Mouse (Mus musculus) hindbrain, embryonic 13.5 days (tissue): ENCODE results near the gene Spdye4a. TPM values are rescaled to one million over a fixed set of nuclear protein-coding genes. Genes with fewer than 3 reads are reported as not detected.
"Not testable (repeated sequence)": the region's sequence is repeated elsewhere in the genome, so short reads cannot be mapped to it uniquely, and the experiment has no call there.

Source experiments
- ATAC-seq: fragments of 200-750 bp; cut with Nextera tagmentation; 2 replicates; pipeline ENCODE4 v1.8.0; 2017; ENCODE audit warnings: moderate TSS enrichment; ENCODE audit not compliant: low FRiP score
- H3K27ac ChIP-seq: fragments of 300-500 bp; sonication (generic); 2 replicates; pipeline ENCODE4 v1.5.1; 2015; ENCODE audit warnings: inconsistent platforms, mild to moderate bottlenecking, moderate library complexity
- H3K27me3 ChIP-seq: fragments of 300-500 bp; sonication (generic); 2 replicates; pipeline ENCODE4 v1.6.1; 2015; ENCODE audit warnings: mild to moderate bottlenecking, inconsistent platforms
- H3K36me3 ChIP-seq: fragments of 300-500 bp; sonication (generic); 2 replicates; pipeline ENCODE4 v1.6.1; 2015; ENCODE audit warnings: mild to moderate bottlenecking, inconsistent platforms
- H3K4me1 ChIP-seq: fragments of 300-500 bp; sonication (generic); replicated peaks from 2 replicates; pipeline ENCODE4 v1.6.1; 2015; ENCODE audit warnings: inconsistent platforms
- H3K4me2 ChIP-seq: fragments of 300-500 bp; sonication (generic); 2 replicates; pipeline ENCODE4 v1.6.1; 2015; ENCODE audit warnings: inconsistent platforms, mild to moderate bottlenecking, moderate library complexity
- H3K4me3 ChIP-seq: fragments of 300-500 bp; sonication (generic); 2 replicates; pipeline ENCODE4 v1.5.1; 2015; ENCODE audit warnings: mild to moderate bottlenecking, inconsistent platforms
- H3K9ac ChIP-seq: fragments of 300-500 bp; sonication (generic); 2 replicates; pipeline ENCODE4 v1.6.1; 2015; ENCODE audit warnings: mild to moderate bottlenecking, inconsistent platforms
- H3K9me3 ChIP-seq: fragments of 300-500 bp; sonication (generic); 2 replicates; pipeline ENCODE4 v1.6.1; 2016; ENCODE audit warnings: inconsistent platforms
- WGBS: fragments of 180-500 bp; shearing (Covaris S2); methylation state at CpG from one replicate; pipeline ENCODE4 v1.1.7; 2015; 5-methylcytosine and 5-hydroxymethylcytosine counted together
- polyA plus RNA-seq: library from polyadenylated mRNA; unstranded; fragments of >200 nt; fragmentation: Nextera tagmentation; extraction: Ambion mirVana; gene quantifications from 2 replicates; pipeline ENCODE4 v1.2.1, GENCODE M21; 2015

The Spdye4a gene
- polyA plus RNA-seq, 1 experiment from 2014 or later = not detected

DNA sequence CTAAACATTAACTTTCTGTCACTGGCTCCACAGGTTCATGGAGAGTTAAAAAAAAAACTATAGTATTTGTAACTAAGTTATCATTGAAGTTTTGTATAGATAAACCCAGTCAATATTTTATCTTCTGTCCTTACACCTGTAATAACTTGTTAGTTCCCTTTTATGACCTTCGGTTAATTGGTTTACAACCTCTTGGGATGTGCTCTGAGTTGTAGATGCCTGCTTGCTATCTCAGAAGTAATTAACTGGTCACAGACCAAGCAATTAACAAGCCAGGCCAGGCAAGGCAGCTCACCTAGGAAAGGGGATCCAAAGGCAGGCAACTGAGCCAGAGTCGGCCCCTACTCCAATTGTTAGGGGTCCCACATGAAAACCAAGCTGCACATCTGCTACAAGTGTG is 12.9 kb downstream of the Spdye4a start:
- 91% methylated on average over 2 of the region's 2 CpGs for WGBS
- Histone ChIP-seq H3K4me1 (no peaks in the 10 kb centered on the region), H3K36me3 (no peaks in the 10 kb centered on the region), H3K4me2 (no peak overlapping the region), H3K9ac (no peak overlapping the region), H3K27ac (no peak overlapping the region), H3K4me3 (no peak overlapping the region), H3K9me3 (peaks cover 1% of the 10 kb centered on the region), H3K27me3 (no peaks in the 10 kb centered on the region)
- ATAC-seq = no peak

- 71% methylated on average over 3 of the region's 3 CpGs for WGBS
- peaks cover 5% of the 10 kb centered on the region for H3K9me3 ChIP-seq
- H3K36me3 ChIP-seq = no peaks in the 10 kb centered on the region
- no peaks in the 10 kb centered on the region for H3K27me3 ChIP-seq
- no peak overlapping the region for H3K9ac ChIP-seq
- H3K27ac ChIP-seq = no peak overlapping the region
- no peak for ATAC-seq
- H3K4me2 ChIP-seq = no peak overlapping the region
- no peak overlapping the region for H3K4me3 ChIP-seq
- H3K4me1 ChIP-seq = no peaks in the 10 kb centered on the region
Measured at GRCm38 (mm10) chr5:143205015-143205414, 21.7 kb downstream of the Spdye4a start.

DNA sequence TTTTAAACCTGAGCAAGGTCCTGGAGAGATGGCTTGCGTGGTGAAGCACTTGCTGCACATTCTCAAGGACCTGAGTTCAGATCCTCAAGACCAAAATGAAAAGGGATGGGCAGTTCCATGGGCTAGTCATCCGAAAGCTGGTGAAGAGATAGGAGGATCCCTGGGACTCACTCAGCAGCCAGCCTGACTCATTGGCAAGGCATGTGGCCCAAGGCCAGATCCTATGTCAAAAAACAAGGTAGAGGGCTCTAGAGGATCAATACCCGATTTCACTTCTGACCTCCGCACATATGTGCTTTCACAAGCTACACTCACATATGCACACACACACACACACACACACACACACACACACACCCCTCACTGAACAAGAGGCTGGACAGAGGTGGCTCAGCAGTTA is 30.2 kb downstream of the Spdye4a start:
- no peak for ATAC-seq
- no peaks in the 10 kb centered on the region for H3K36me3 ChIP-seq

GRCm38 (mm10) chr5:143195166-143195565 is 31.5 kb downstream of the Spdye4a start:
- H3K4me3 ChIP-seq = no peak overlapping the region
- no peaks in the 10 kb centered on the region; the same call in 1 of the 2 replicates for H3K27me3 ChIP-seq
- 79% methylated on average over 2 of the region's 2 CpGs for WGBS
- no peak overlapping the region for H3K4me2 ChIP-seq
- H3K36me3 ChIP-seq = no peaks in the 10 kb centered on the region
- H3K9ac ChIP-seq = no peak overlapping the region
- no peak for ATAC-seq
- no peaks in the 10 kb centered on the region for H3K4me1 ChIP-seq
- H3K27ac ChIP-seq = no peak overlapping the region
- H3K9me3 ChIP-seq = no peaks in the 10 kb centered on the region

More for the DNA sequence above, 30.2 kb downstream of the Spdye4a start:
- no peak overlapping the region for H3K9ac ChIP-seq
- H3K27me3 ChIP-seq = no peaks in the 10 kb centered on the region; the same call in 1 of the 2 replicates
- H3K4me3 ChIP-seq = no peak overlapping the region
- H3K27ac ChIP-seq = no peak overlapping the region
- H3K9me3 ChIP-seq = no peaks in the 10 kb centered on the region
- no peaks in the 10 kb centered on the region for H3K4me1 ChIP-seq
- WGBS = 83% methylated on average over 4 of the region's 4 CpGs
- no peak overlapping the region for H3K4me2 ChIP-seq

DNA sequence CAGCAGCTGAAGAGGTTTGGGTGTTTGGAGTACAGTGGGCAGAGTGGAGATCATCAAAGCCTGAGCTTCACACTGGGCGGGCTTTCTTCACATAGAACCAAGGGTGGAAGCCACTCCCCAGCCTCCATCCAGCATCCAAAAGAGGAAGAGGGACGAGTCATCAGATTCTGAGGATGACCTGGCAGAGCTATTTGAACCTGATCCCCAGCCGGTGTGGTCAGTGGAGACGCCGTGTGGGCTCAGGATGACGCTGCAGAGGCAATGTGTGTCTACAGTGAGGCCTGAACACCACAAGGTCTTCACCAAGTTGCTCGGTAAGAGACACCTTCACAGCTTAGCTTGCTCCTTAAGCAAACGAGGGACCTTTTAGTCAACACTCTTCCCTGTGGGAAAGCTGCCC is 31.9 kb downstream of the Spdye4a start:
- H3K27me3 ChIP-seq, H3K9me3 ChIP-seq, ATAC-seq, H3K36me3 ChIP-seq, H3K4me3 ChIP-seq, H3K27ac ChIP-seq, H3K4me2 ChIP-seq, H3K4me1 ChIP-seq, H3K9ac ChIP-seq: not testable (repeated sequence)
- 80% methylated on average over 8 of the region's 8 CpGs for WGBS

- Histone ChIP-seq H3K4me3 (no peak overlapping the region), H3K27ac (no peak overlapping the region), H3K9ac (no peak overlapping the region), H3K9me3 (no peaks in the 10 kb centered on the region), H3K4me2 (no peak overlapping the region), H3K27me3 (no peaks in the 10 kb centered on the region; the same call in 1 of the 2 replicates), H3K36me3 (no peaks in the 10 kb centered on the region), H3K4me1 (no peaks in the 10 kb centered on the region)
- no peak for ATAC-seq
- 90% methylated on average over 8 of the region's 8 CpGs for WGBS
Measured at GRCm38 (mm10) chr5:143192806-143193205, 33.9 kb downstream of the Spdye4a start.

DNA sequence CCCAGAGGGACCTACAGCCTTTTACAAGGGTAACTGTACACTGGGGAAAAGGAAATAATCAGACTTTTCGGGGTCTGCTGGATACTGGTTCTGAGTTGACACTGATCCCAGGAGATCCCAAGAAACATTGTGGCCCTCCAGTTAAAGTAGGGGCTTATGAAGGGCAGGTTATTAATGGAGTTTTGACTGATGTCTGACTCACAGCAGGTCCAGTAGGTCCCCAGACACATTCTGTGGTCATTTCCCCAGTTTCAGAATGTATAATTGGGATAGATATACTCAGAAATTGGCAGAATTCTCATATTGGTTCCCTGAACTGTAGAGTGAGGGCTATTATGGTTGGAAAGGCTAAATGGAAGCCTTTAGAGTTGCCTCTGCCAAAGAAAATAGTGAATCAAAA is 38.7 kb downstream of the Spdye4a start:
- not testable (repeated sequence) for H3K4me3 ChIP-seq, H3K36me3 ChIP-seq, H3K27me3 ChIP-seq, H3K9me3 ChIP-seq, H3K27ac ChIP-seq, ATAC-seq, H3K4me1 ChIP-seq, H3K4me2 ChIP-seq, H3K9ac ChIP-seq
- WGBS = 95% methylated on average over 1 of the region's 1 CpGs

DNA sequence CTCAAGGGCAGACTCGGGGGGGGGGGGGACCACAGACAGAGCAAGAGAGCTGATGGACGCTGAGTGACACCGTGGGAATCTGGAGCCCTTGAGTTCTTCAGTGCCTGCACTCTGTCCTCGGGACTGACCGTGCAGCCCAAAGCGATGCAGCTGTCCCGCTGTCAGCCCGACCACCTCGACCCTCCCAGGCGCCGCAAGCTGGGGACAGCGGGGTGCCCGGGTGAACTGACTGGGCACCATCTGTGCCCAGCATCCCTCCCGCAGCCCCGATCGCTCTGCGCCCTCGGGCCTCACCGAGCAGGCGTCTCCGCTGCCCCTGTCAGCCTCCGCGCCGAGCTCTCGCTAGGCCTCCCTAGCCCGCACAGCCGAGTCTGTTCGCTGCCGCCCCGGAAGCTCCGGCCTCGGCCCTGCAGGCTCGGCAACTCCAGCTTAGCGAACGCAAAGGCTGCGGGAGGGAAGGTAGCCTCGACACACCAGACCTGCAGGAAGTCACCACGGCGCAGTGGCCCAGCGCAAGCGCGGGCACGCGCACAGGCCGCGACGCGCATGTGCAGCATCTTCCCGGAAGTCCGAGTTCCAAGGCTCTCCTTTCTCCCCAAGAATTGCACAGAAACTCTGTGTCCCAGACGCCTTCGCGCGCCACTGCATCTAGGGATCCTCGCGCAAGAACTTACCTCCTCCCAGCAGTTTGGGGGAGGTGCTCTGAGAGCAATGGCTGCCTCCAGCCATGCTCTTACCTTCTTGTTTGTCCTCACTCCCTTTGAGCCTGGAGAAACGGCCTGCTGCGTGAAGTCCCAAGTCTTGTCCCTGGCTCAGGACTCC is 46.2 kb downstream of the Spdye4a start, which contains the start of the genes Rbak and Spdye4b:
Gene Rbak, minus strand, starts transcription at position 521 of the 822 bp plus-strand sequence.
Gene Spdye4b, plus strand, starts transcription at position 763 of the 822 bp plus-strand sequence.
- peak within 1 kb of the TSS; percentile 86 for H3K4me2 ChIP-seq
- peak within 1 kb of the TSS; percentile 97 for H3K9ac ChIP-seq
- peaks cover 5% of the 10 kb centered on the region; the same call in 1 of the 2 replicates for H3K9me3 ChIP-seq
- no peaks in the 10 kb centered on the region; the same call in 1 of the 2 replicates for H3K27me3 ChIP-seq
- peaks cover 30% of the 10 kb centered on the region for H3K36me3 ChIP-seq
- under 1% methylated on average over 58 of the region's 58 CpGs for WGBS
- H3K4me3 ChIP-seq = peak within 1 kb of the TSS; percentile 90
- ATAC-seq = peak; percentile 98
- H3K27ac ChIP-seq = peak within 1 kb of the TSS; percentile 93
- peaks cover 16% of the 10 kb centered on the region for H3K4me1 ChIP-seq

GRCm38 (mm10) chr5:143179179-143179578 is 47.5 kb downstream of the Spdye4a start:
- Histone ChIP-seq H3K9me3 (peaks cover 5% of the 10 kb centered on the region; the same call in 1 of the 2 replicates), H3K27me3 (no peaks in the 10 kb centered on the region), H3K4me3 (peak overlapping the region; percentile 90; the same call in 1 of the 2 replicates), H3K36me3 (peaks cover 43% of the 10 kb centered on the region), H3K4me1 (peaks cover 16% of the 10 kb centered on the region), H3K4me2 (peak overlapping the region; percentile 86), H3K27ac (no peak overlapping the region), H3K9ac (peak overlapping the region; percentile 97)
- no peak for ATAC-seq
- WGBS = 41% methylated on average over 6 of the region's 6 CpGs

DNA sequence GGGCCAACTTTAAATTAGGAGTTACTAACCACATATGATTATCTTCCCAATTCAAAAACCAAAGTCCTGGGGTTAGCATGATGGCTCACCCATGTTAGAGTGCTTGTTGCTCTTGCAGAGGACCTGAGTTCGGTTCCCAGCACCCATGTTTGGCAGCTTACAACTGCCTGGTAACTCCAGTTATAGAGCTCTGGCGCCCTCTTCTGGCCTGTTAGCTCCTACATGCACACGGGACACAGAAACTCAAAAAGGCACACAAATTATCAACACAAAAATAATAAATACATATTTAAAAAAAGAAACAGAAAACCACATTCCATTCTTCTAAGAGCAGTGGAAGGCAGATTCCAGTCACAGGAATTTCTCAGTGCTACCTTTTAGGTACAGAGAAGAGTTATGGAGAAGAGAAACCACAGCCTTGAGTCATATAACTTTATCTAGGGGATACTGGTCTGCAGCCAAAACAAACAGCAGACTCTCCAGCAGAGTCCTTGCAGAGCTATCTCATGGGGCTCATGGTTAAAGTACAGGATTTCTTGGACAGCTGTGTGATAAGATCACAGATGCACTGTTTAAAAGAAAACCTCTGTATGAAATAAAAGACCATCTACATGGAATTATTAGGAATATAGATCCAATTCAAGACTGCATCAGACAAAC is 49.0 kb downstream of the Spdye4a start:
- H3K27ac ChIP-seq = no peak overlapping the region
- H3K4me1 ChIP-seq = peaks cover 16% of the 10 kb centered on the region

DNA sequence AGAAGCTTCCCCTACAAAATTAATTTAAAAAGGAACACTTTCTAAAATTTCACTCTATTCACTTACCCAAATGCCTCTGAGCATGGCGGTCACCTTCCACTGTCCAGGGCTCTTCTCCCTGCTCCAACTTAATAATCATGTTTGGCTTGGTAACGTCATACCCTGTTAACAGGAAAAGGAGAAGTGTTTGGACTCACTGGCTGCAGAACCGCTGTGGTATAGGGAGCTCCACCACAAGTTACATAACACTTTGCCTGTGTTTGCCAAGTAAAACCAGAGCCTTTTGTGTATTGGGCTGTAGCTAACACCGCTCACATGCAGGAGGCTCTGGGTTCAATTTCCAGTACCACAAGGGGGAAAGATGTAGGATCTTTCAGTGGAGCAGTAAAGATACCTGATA is 50.7 kb downstream of the Spdye4a start:
- 97% methylated on average over 4 of the region's 4 CpGs for WGBS

More for the DNA sequence above, 49.0 kb downstream of the Spdye4a start:
- ATAC-seq = no peak
- Histone ChIP-seq H3K9me3 (peaks cover 5% of the 10 kb centered on the region; the same call in 1 of the 2 replicates), H3K36me3 (peaks cover 58% of the 10 kb centered on the region), H3K4me2 (no peak overlapping the region), H3K9ac (no peak overlapping the region), H3K4me3 (no peak overlapping the region), H3K27me3 (no peaks in the 10 kb centered on the region)
- WGBS = 90% methylated on average over 3 of the region's 3 CpGs

More for the DNA sequence above, 50.7 kb downstream of the Spdye4a start:
- no peak overlapping the region for H3K4me2 ChIP-seq
- no peak overlapping the region for H3K9ac ChIP-seq
- H3K36me3 ChIP-seq = peaks cover 75% of the 10 kb centered on the region
- H3K27ac ChIP-seq = no peak overlapping the region
- peaks cover 5% of the 10 kb centered on the region; the same call in 1 of the 2 replicates for H3K9me3 ChIP-seq
- H3K4me3 ChIP-seq = no peak overlapping the region
- H3K4me1 ChIP-seq = peaks cover 16% of the 10 kb centered on the region
- ATAC-seq = no peak
- no peaks in the 10 kb centered on the region for H3K27me3 ChIP-seq
